Mouse (Mus musculus): ENCODE data around the gene Fbxw11. TPM values are rescaled to one million over a fixed set of nuclear protein-coding genes. Genes with fewer than 3 reads are reported as not detected.
"Not testable (repeated sequence)": the region's sequence is repeated elsewhere in the genome, so short reads cannot be mapped to it uniquely, and the experiment has no call there.

The Fbxw11 gene
- polyA plus RNA-seq, 1 experiment from 2014 or later = 15.4 TPM

- ATAC-seq (no peak), DNase-seq (no peak)
- peaks cover 11% of the 10 kb centered on the region for H3K36me3 ChIP-seq (replicated peaks; ENCODE audit: insufficient read depth, low read length)
- H3K4me2 ChIP-seq (ENCODE audit: low read depth, low read length) = no peak overlapping the region
- no peaks in the 10 kb centered on the region for H3K9me3 ChIP-seq (ENCODE audit: low read length)
- H3K4me1 ChIP-seq (ENCODE audit: insufficient read depth) = peaks cover 2% of the 10 kb centered on the region; the same call in 1 of the 2 replicates
- H3K9ac ChIP-seq (replicated peaks) = no peak overlapping the region
- no peak overlapping the region for H3K27ac ChIP-seq (ENCODE audit: low read depth)
- 77% methylated on average over 5 of the region's 5 CpGs for WGBS (ENCODE audit: insufficient replicate concordance)
- H3K4me3 ChIP-seq (ENCODE audit: low read depth, low read length) = no peak overlapping the region
- no peaks in the 10 kb centered on the region for H3K27me3 ChIP-seq (ENCODE audit: insufficient read depth, low read length)
- no peak for TF ChIP-seq EP300 (IDR thresholded peaks at IDR 0.05; ENCODE audit: low read depth)
- TF ChIP-seq CTCF (IDR thresholded peaks at IDR 0.05; ENCODE audit: low read depth) = no peak
Observed at GRCm38 (mm10) chr11:32715970-32716369, 73.4 kb downstream of the Fbxw11 start.

DNA sequence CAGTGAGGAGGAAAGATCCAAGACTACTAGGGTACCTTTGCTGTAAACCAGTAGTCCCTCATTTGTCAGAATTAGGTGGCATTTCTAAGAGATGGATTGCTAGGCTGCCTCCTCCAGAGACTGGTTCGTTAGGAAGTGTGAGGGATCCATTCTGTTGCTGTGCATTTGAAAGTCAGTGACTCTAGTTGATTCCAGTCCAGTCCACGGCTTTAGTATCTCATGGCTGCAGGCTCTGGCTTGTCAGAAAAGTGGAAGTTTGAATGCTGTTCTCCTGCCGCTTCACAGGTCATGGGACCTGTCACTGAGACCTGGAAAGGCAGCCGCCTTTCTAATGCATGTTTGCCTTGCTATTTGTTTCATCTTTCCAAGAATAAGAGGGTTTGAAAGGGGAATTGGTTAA lies 74.4 kb downstream of the Fbxw11 start:
- WGBS (ENCODE audit: insufficient replicate concordance) = 63% methylated on average over 4 of the region's 4 CpGs
- no peak overlapping the region for H3K4me3 ChIP-seq (ENCODE audit: low read depth, low read length)
- H3K9ac ChIP-seq (replicated peaks) = no peak overlapping the region
- no peaks in the 10 kb centered on the region for H3K27me3 ChIP-seq (ENCODE audit: insufficient read depth, low read length)
- no peak overlapping the region for H3K4me2 ChIP-seq (ENCODE audit: low read depth, low read length)
- H3K27ac ChIP-seq (ENCODE audit: low read depth) = no peak overlapping the region
- H3K9me3 ChIP-seq (ENCODE audit: low read length) = no peaks in the 10 kb centered on the region
- ATAC-seq (no peak), DNase-seq (no peak)
- TF ChIP-seq EP300 (IDR thresholded peaks at IDR 0.05; ENCODE audit: low read depth) = no peak
- TF ChIP-seq CTCF (IDR thresholded peaks at IDR 0.05; ENCODE audit: low read depth) = no peak
- H3K36me3 ChIP-seq (replicated peaks; ENCODE audit: insufficient read depth, low read length) = peaks cover 8% of the 10 kb centered on the region
- H3K4me1 ChIP-seq (ENCODE audit: insufficient read depth) = peaks cover 2% of the 10 kb centered on the region; the same call in 1 of the 2 replicates

- H3K4me1 ChIP-seq (ENCODE audit: insufficient read depth); H3K4me2 ChIP-seq (ENCODE audit: low read depth, low read length); H3K27ac ChIP-seq (ENCODE audit: low read depth); H3K27me3 ChIP-seq (ENCODE audit: insufficient read depth, low read length); DNase-seq; ATAC-seq; H3K9ac ChIP-seq (replicated peaks); H3K4me3 ChIP-seq (ENCODE audit: low read depth, low read length); H3K9me3 ChIP-seq (ENCODE audit: low read length): not testable (repeated sequence)
- WGBS (ENCODE audit: insufficient replicate concordance) = 87% methylated on average over 9 of the region's 9 CpGs
- H3K36me3 ChIP-seq (replicated peaks; ENCODE audit: insufficient read depth, low read length) = peaks cover 11% of the 10 kb centered on the region
Observed at GRCm38 (mm10) chr11:32717711-32718110, 75.2 kb downstream of the Fbxw11 start.

DNA sequence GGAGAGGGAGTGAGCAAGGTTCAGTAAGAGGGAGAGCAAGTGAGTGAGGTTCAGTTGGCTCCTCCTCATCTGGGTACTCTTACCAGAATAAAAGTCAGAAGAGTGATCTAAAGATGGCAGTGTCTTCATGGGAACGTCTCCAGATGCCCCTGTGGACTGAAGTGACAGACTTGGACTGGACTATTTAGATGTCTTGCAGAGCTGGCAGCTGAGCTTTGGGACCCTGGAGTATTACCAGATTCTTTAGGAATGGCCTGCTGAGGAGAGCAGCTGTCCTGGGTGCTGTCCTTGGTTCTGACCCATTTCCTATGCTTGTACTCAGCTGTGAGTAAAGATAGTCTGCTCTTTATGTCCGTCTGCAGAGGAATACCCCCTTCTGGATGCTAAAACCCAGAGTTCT lies 75.8 kb downstream of the Fbxw11 start:
- peaks cover 2% of the 10 kb centered on the region; the same call in 1 of the 2 replicates for H3K4me1 ChIP-seq (ENCODE audit: insufficient read depth)
- no peak overlapping the region for H3K4me3 ChIP-seq (ENCODE audit: low read depth, low read length)
- no peaks in the 10 kb centered on the region for H3K9me3 ChIP-seq (ENCODE audit: low read length)
- ATAC-seq (no peak), DNase-seq (no peak)
- H3K27me3 ChIP-seq (ENCODE audit: insufficient read depth, low read length) = no peaks in the 10 kb centered on the region
- TF ChIP-seq CTCF (IDR thresholded peaks at IDR 0.05; ENCODE audit: low read depth) (no peak), EP300 (IDR thresholded peaks at IDR 0.05; ENCODE audit: low read depth) (no peak)
- no peak overlapping the region for H3K4me2 ChIP-seq (ENCODE audit: low read depth, low read length)
- H3K36me3 ChIP-seq (replicated peaks; ENCODE audit: insufficient read depth, low read length) = peaks cover 15% of the 10 kb centered on the region
- 69% methylated on average over 2 of the region's 2 CpGs for WGBS (ENCODE audit: insufficient replicate concordance)
- H3K27ac ChIP-seq (ENCODE audit: low read depth) = no peak overlapping the region
- no peak overlapping the region for H3K9ac ChIP-seq (replicated peaks)

DNA sequence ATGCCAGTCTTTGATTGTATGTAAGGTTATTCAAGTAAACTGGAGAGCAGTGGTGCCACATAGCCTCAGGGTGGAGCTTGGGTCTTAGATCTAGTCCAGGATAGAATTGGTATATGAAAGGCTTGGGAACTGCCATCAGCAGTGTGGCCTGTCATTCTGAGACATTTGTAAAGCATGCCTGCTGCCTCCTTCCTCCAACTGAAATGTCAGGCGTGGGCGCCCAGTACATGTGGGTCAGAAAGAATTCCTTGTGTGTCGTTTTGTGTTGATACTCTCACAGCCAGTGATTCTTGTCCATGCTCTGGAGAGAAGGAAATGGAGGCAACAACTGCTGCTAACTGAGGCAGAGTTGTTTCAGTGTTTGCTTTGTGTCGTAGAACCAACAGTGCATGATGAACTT lies 76.5 kb downstream of the Fbxw11 start:
- H3K36me3 ChIP-seq (replicated peaks; ENCODE audit: insufficient read depth, low read length) = peaks cover 12% of the 10 kb centered on the region
- H3K9me3 ChIP-seq (ENCODE audit: low read length) = no peaks in the 10 kb centered on the region
- ATAC-seq (no peak), DNase-seq (no peak)
- peaks cover 2% of the 10 kb centered on the region; the same call in 1 of the 2 replicates for H3K4me1 ChIP-seq (ENCODE audit: insufficient read depth)
- H3K4me2 ChIP-seq (ENCODE audit: low read depth, low read length) = no peak overlapping the region
- H3K27ac ChIP-seq (ENCODE audit: low read depth) = no peak overlapping the region
- H3K9ac ChIP-seq (replicated peaks) = no peak overlapping the region
- 85% methylated on average over 4 of the region's 4 CpGs for WGBS (ENCODE audit: insufficient replicate concordance)
- TF ChIP-seq CTCF (IDR thresholded peaks at IDR 0.05; ENCODE audit: low read depth) (no peak), EP300 (IDR thresholded peaks at IDR 0.05; ENCODE audit: low read depth) (no peak)
- no peaks in the 10 kb centered on the region for H3K27me3 ChIP-seq (ENCODE audit: insufficient read depth, low read length)
- no peak overlapping the region for H3K4me3 ChIP-seq (ENCODE audit: low read depth, low read length)

GRCm38 (mm10) chr11:32722653-32723052 lies 80.1 kb downstream of the Fbxw11 start:
- ATAC-seq (no peak), DNase-seq (no peak)
- WGBS (ENCODE audit: insufficient replicate concordance) = 71% methylated on average over 5 of the region's 5 CpGs
- Histone ChIP-seq H3K9ac (replicated peaks) (no peak overlapping the region), H3K9me3 (ENCODE audit: low read length) (no peaks in the 10 kb centered on the region), H3K4me1 (ENCODE audit: insufficient read depth) (no peaks in the 10 kb centered on the region), H3K4me2 (ENCODE audit: low read depth, low read length) (no peak overlapping the region), H3K27ac (ENCODE audit: low read depth) (no peak overlapping the region), H3K36me3 (replicated peaks; ENCODE audit: insufficient read depth, low read length) (peaks cover 22% of the 10 kb centered on the region), H3K27me3 (ENCODE audit: insufficient read depth, low read length) (no peaks in the 10 kb centered on the region), H3K4me3 (ENCODE audit: low read depth, low read length) (no peak overlapping the region)
- TF ChIP-seq CTCF (IDR thresholded peaks at IDR 0.05; ENCODE audit: low read depth) = no peak
- TF ChIP-seq EP300 (IDR thresholded peaks at IDR 0.05; ENCODE audit: low read depth) = no peak

DNA sequence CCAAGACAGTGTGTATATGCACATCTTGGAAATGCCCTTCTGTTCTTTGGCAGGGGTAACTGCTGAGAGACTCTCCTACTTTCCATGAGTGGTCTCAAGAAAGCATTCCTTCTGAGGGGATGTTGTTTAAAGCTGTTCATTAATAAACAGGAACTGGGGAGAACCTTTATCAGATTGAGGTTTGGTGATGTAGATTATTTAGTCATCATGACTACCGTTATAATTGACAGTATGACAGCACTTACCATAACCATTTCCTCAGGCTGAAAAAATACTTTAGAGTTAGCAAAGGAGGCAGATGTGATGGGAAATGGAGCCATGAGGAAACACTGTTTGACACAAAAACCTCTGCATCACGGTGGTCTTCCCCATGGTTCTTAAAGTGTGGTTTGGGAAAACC lies 80.8 kb downstream of the Fbxw11 start:
- no peak for ATAC-seq
- no peak for TF ChIP-seq EP300 (IDR thresholded peaks at IDR 0.05; ENCODE audit: low read depth)
- no peak overlapping the region for H3K4me2 ChIP-seq (ENCODE audit: low read depth, low read length)
- H3K4me1 ChIP-seq (ENCODE audit: insufficient read depth) = no peaks in the 10 kb centered on the region
- no peaks in the 10 kb centered on the region for H3K9me3 ChIP-seq (ENCODE audit: low read length)
- no peaks in the 10 kb centered on the region for H3K27me3 ChIP-seq (ENCODE audit: insufficient read depth, low read length)
- H3K4me3 ChIP-seq (ENCODE audit: low read depth, low read length) = no peak overlapping the region
- peaks cover 23% of the 10 kb centered on the region for H3K36me3 ChIP-seq (replicated peaks; ENCODE audit: insufficient read depth, low read length)
- no peak overlapping the region for H3K9ac ChIP-seq (replicated peaks)
- H3K27ac ChIP-seq (ENCODE audit: low read depth) = no peak overlapping the region
- 42% methylated on average over 2 of the region's 2 CpGs for WGBS (ENCODE audit: insufficient replicate concordance)
- DNase-seq = no peak

Measured in liver, postnatal 0 days (tissue).